ENCODE assay signal across 9 mouse cellular contexts in the genomic region with DNA sequence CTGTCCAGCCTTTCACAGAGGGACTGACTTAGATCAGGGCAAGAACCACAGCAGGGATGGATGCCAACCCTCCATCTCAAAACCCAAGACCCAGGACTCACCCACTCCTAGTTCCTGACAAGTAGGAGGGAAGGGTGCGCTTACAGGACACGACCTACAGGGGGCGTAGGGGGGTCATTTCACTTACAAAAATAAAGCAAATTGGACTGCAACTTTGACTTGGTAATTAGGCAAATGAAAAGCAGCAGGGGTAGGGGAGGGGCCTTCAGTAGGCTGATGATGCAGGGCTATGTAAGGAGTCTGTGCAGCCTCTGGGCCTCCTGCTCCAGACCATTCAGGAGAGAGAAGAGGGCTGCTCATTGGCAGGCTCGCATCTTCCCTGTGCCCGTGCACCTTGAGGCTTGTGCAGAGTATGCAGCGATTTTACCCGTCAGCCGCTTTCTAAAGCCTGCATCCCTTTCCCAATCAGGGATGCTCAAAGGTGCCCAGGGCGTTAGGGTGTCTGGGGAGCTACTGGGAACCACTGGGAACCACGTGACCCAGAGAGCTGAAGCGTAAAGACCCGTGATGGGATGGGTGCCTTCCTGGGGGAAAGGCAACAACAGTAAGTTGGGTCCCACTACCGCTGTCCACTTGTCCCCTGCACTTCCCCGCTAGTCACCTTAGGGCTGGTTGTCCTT. TPM values are rescaled to one million over a fixed set of nuclear protein-coding genes. Genes with fewer than 3 reads are reported as not detected.
DNase-seq lines count a peak whose midpoint lies in the region; ATAC-seq and TF ChIP-seq lines count a peak whose summit lies in the region.
"Had no signal": no experiment of that assay in that cellular context is flagged by ENCODE, and none has a peak within 500 bp of the region (broad histone marks: within the 10 kb centered on the region; RNA-seq: fewer than 3 reads in every experiment).

No protein-coding gene starts in this region.

- no peak overlapping the region for H3K9ac ChIP-seq in lung, postnatal 0 days (replicated peaks; ENCODE audit: low read depth)
- H3K9ac ChIP-seq in embryonic facial prominence, embryonic 11.5 days (replicated peaks; ENCODE audit: low read length) = no peak overlapping the region
- H3K9ac ChIP-seq: lung, embryonic 15.5 days had no signal

- H3K4me3 ChIP-seq in lung, postnatal 0 days (ENCODE audit: low read depth, low read length) = no peak overlapping the region
- no peak overlapping the region for H3K4me3 ChIP-seq in embryonic facial prominence, embryonic 11.5 days (ENCODE audit: low read depth, low read length)
- H3K4me3 ChIP-seq: lung, embryonic 15.5 days had no signal

- H3K9me3 ChIP-seq in lung, postnatal 0 days (ENCODE audit: low read length) = no peaks in the 10 kb centered on the region
- no peaks in the 10 kb centered on the region for H3K9me3 ChIP-seq in embryonic facial prominence, embryonic 11.5 days (replicated peaks; ENCODE audit: control insufficient read depth, low read length)
- H3K9me3 ChIP-seq: lung, embryonic 15.5 days had no signal

- peaks cover 7% of the 10 kb centered on the region; the same call in 1 of the 2 replicates for H3K36me3 ChIP-seq in lung, postnatal 0 days (ENCODE audit: insufficient read depth, low read length)
- peaks cover 6% of the 10 kb centered on the region for H3K36me3 ChIP-seq in embryonic facial prominence, embryonic 11.5 days (replicated peaks; ENCODE audit: control insufficient read depth, insufficient read depth, low read depth, low read length)

- no peaks in the 10 kb centered on the region for H3K27me3 ChIP-seq in lung, postnatal 0 days (replicated peaks; ENCODE audit: insufficient read depth, low read length)
- no peaks in the 10 kb centered on the region for H3K27me3 ChIP-seq in embryonic facial prominence, embryonic 11.5 days (ENCODE audit: control insufficient read depth, insufficient read depth, low read length)
- H3K27me3 ChIP-seq: lung, embryonic 15.5 days had no signal

- ATAC-seq in lung, postnatal 0 days = no peak
- ATAC-seq in embryonic facial prominence, embryonic 11.5 days (replicated peaks; ENCODE audit: insufficient number of reproducible peaks, low FRiP score, low TSS enrichment, low read depth) = no peak

- no peak overlapping the region for H3K4me2 ChIP-seq in lung, postnatal 0 days (replicated peaks; ENCODE audit: low read depth, low read length)
- H3K4me2 ChIP-seq in embryonic facial prominence, embryonic 11.5 days (ENCODE audit: low read depth, low read length) = no peak overlapping the region
- H3K4me2 ChIP-seq: lung, embryonic 15.5 days had no signal

- peaks cover 3% of the 10 kb centered on the region; the same call in 1 of the 2 replicates for H3K4me1 ChIP-seq in lung, postnatal 0 days (ENCODE audit: insufficient read depth, low read depth, low read length)
- H3K4me1 ChIP-seq in embryonic facial prominence, embryonic 11.5 days (ENCODE audit: control insufficient read depth, insufficient read depth, low read length) = no peaks in the 10 kb centered on the region

- peak; percentile 30 for DNase-seq in adrenal gland, postnatal 14 days
- DNase-seq in adrenal gland, postnatal 4 days (ENCODE audit: low spot score in 2 of 2) = no peak
- peak; percentile 59 for DNase-seq in lung, postnatal 0 days (ENCODE audit: low spot score)
- DNase-seq in lung, adult 18-20 months = no peak
- DNase-seq in embryonic facial prominence, embryonic 11.5 days (ENCODE audit: low spot score) = peak; percentile 66
- peak; percentile 66 for DNase-seq in naive thymus-derived CD4-positive, alpha-beta T cell, adult 2 months (ENCODE audit: low read depth)
- no peak for DNase-seq in urinary bladder, postnatal 4 days (ENCODE audit: low spot score in 2 of 2)
- no peak for DNase-seq in ovary, postnatal 36 days (ENCODE audit: low spot score)

- H3K27ac ChIP-seq in lung, postnatal 0 days (ENCODE audit: low read length) = no peak overlapping the region
- H3K27ac ChIP-seq in embryonic facial prominence, embryonic 11.5 days (replicated peaks; ENCODE audit: low read depth, low read length) = no peak overlapping the region
- H3K27ac ChIP-seq: lung, embryonic 15.5 days had no signal

- peak; percentile 74 for TF ChIP-seq CTCF in lung, postnatal 0 days (IDR thresholded peaks at IDR 0.05)

- 61% methylated on average over 14 of the region's 14 CpGs for WGBS in lung, postnatal 0 days
- 55% methylated on average over 14 of the region's 14 CpGs for WGBS in embryonic facial prominence, embryonic 11.5 days

- no peak for TF ChIP-seq EP300 in lung, postnatal 0 days (IDR thresholded peaks at IDR 0.05)

RNA-seq across cellular contexts. Expression of gene Npcd, which starts 8.8 kb away (rescaled TPM):
- total RNA-seq in adrenal gland, postnatal 14 days (2021) = 0.71 and 0.96 TPM in 2 replicates
- 1 to 10 TPM; 3.7 to 4.2 TPM for total RNA-seq in adrenal gland, postnatal 4 days (2021)
- 0.13 TPM in 1 of 2 replicates, not detected in the other for polyA plus RNA-seq in lung, postnatal 0 days (2015; fragmentation: Nextera tagmentation; extraction: Ambion mirVana)
- 0.56 TPM in 1 of 2 replicates, not detected in the other for polyA plus RNA-seq in embryonic facial prominence, embryonic 11.5 days (2014; fragmentation: Nextera tagmentation; extraction: Ambion mirVana)

RNA-seq across cellular contexts. Expression of gene Cbx6, which starts 9.2 kb away (rescaled TPM):
- total RNA-seq in adrenal gland, postnatal 14 days (2021) = 60.1 and 64.8 TPM in 2 replicates
- total RNA-seq in adrenal gland, postnatal 4 days (2021) = 100 to 1,000 TPM; 105 TPM
- 52.2 and 60.6 TPM in 2 replicates for polyA plus RNA-seq in lung, postnatal 0 days (2015; fragmentation: Nextera tagmentation; extraction: Ambion mirVana)
- 8.3 and 12.1 TPM in 2 replicates for polyA plus RNA-seq in embryonic facial prominence, embryonic 11.5 days (2014; fragmentation: Nextera tagmentation; extraction: Ambion mirVana)

RNA-seq across cellular contexts. Expression of gene Nptxr, which starts 20.7 kb away (rescaled TPM):
- total RNA-seq in adrenal gland, postnatal 14 days (2021) = 7.0 and 8.4 TPM in 2 replicates
- total RNA-seq in adrenal gland, postnatal 4 days (2021) = 10 to 100 TPM; 17.2 to 17.3 TPM
- polyA plus RNA-seq in lung, postnatal 0 days (2015; fragmentation: Nextera tagmentation; extraction: Ambion mirVana) = 1.0 and 1.2 TPM in 2 replicates
- polyA plus RNA-seq in embryonic facial prominence, embryonic 11.5 days (2014; fragmentation: Nextera tagmentation; extraction: Ambion mirVana) = 0.77 and 1.1 TPM in 2 replicates

RNA-seq across cellular contexts. Expression of gene Dnal4, which starts 47.6 kb away (rescaled TPM):
- 16.6 and 20.1 TPM in 2 replicates for total RNA-seq in adrenal gland, postnatal 14 days (2021)
- total RNA-seq in adrenal gland, postnatal 4 days (2021) = 10 to 100 TPM; 25.3 to 25.6 TPM
- 49.5 and 52.4 TPM in 2 replicates for polyA plus RNA-seq in lung, postnatal 0 days (2015; fragmentation: Nextera tagmentation; extraction: Ambion mirVana)
- 61.6 and 64.2 TPM in 2 replicates for polyA plus RNA-seq in embryonic facial prominence, embryonic 11.5 days (2014; fragmentation: Nextera tagmentation; extraction: Ambion mirVana)

Comparison
In these comparisons a context has a peak if more than half of its experiments do, and no peak if none do; other contexts are left out.
1. DNase-seq: peak in adrenal gland, postnatal 14 days (single experiment), lung, postnatal 0 days (single experiment), embryonic facial prominence, embryonic 11.5 days (single experiment) and naive thymus-derived CD4-positive, alpha-beta T cell, adult 2 months (single experiment); none in adrenal gland, postnatal 4 days (0 of 2), lung, adult 18-20 months (0 of 2), urinary bladder, postnatal 4 days (0 of 2) and ovary, postnatal 36 days (single experiment).